Mouse (Mus musculus): ENCODE results near the gene Slc10a6.

Slc10a6 gene

GRCm38 (mm10) chr5:103617191-103617590 lies 12.0 kb downstream of the Slc10a6 start:
- WGBS = 78% methylated on average over 9 of the region's 9 CpGs

GRCm38 (mm10) chr5:103614356-103614755 lies 14.8 kb downstream of the Slc10a6 start:
- 94% methylated on average over 7 of the region's 7 CpGs for WGBS

GRCm38 (mm10) chr5:103612316-103612715 lies 16.9 kb downstream of the Slc10a6 start:
- WGBS = 87% methylated on average over 7 of the region's 7 CpGs

- 93% methylated on average over 10 of the region's 10 CpGs for WGBS
Observed at GRCm38 (mm10) chr5:103610856-103611472, 18.2 kb downstream of the Slc10a6 start.

- 89% methylated on average over 5 of the region's 5 CpGs for WGBS
Observed at GRCm38 (mm10) chr5:103610148-103610547, 19.1 kb downstream of the Slc10a6 start.

GRCm38 (mm10) chr5:103605707-103606106 lies 23.5 kb downstream of the Slc10a6 start:
- WGBS = 86% methylated on average over 7 of the region's 7 CpGs

- WGBS = 66% methylated on average over 11 of the region's 11 CpGs
Observed at GRCm38 (mm10) chr5:103603115-103603893, 25.9 kb downstream of the Slc10a6 start.

GRCm38 (mm10) chr5:103598881-103599280 lies 30.3 kb downstream of the Slc10a6 start:
- WGBS = 88% methylated on average over 5 of the region's 5 CpGs

GRCm38 (mm10) chr5:103598264-103598663 lies 30.9 kb downstream of the Slc10a6 start:
- 82% methylated on average over 9 of the region's 9 CpGs for WGBS

- 93% methylated on average over 6 of the region's 6 CpGs for WGBS
Observed at GRCm38 (mm10) chr5:103597604-103598003, 31.6 kb downstream of the Slc10a6 start.

- WGBS = 73% methylated on average over 14 of the region's 14 CpGs
Observed at GRCm38 (mm10) chr5:103596467-103597146, 32.6 kb downstream of the Slc10a6 start.

- 58% methylated on average over 13 of the region's 13 CpGs for WGBS
Observed at GRCm38 (mm10) chr5:103595394-103596226, 33.6 kb downstream of the Slc10a6 start.

GRCm38 (mm10) chr5:103593575-103593974 lies 35.6 kb downstream of the Slc10a6 start:
- 77% methylated on average over 9 of the region's 9 CpGs for WGBS

GRCm38 (mm10) chr5:103592706-103593105 lies 36.5 kb downstream of the Slc10a6 start:
- WGBS = 39% methylated on average over 8 of the region's 8 CpGs

GRCm38 (mm10) chr5:103591846-103592245 lies 37.4 kb downstream of the Slc10a6 start:
- WGBS = 82% methylated on average over 7 of the region's 7 CpGs

- 91% methylated on average over 7 of the region's 7 CpGs for WGBS
Observed at GRCm38 (mm10) chr5:103587219-103587618, 42.0 kb downstream of the Slc10a6 start.

GRCm38 (mm10) chr5:103579680-103580420 lies 49.4 kb downstream of the Slc10a6 start:
- WGBS = 71% methylated on average over 11 of the region's 11 CpGs

GRCm38 (mm10) chr5:103569446-103569845 lies 59.8 kb downstream of the Slc10a6 start:
- 93% methylated on average over 9 of the region's 9 CpGs for WGBS

- WGBS = 93% methylated on average over 4 of the region's 4 CpGs
Observed at GRCm38 (mm10) chr5:103568034-103568433, 61.2 kb downstream of the Slc10a6 start.

- 96% methylated on average over 9 of the region's 9 CpGs for WGBS
Observed at GRCm38 (mm10) chr5:103560546-103560945, 68.7 kb downstream of the Slc10a6 start.
